Mouse (Mus musculus) G1E-ER4 (cell line): ENCODE data around the gene Wnt5a. TPM values are rescaled to one million over a fixed set of nuclear protein-coding genes. Genes with fewer than 3 reads are reported as not detected.

Source experiments
- GATA1 ChIP-seq: IDR thresholded peaks from one replicate; pipeline ENCODE4 v1.8.0; 2012; ENCODE audit warnings: low read length, inconsistent platforms
- polyA plus RNA-seq: library from polyadenylated mRNA; stranded (reverse); fragments of >175 nt; gene quantifications from 2 replicates; pipeline ENCODE4 v1.2.3, GENCODE M21; 2012

Gene Wnt5a
- polyA plus RNA-seq, 1 experiment, result not detected

GRCm38 (mm10) chr14:28521106-28521505 is 16.6 kb downstream of the Wnt5a start:
- no peak for TF ChIP-seq GATA1

DNA sequence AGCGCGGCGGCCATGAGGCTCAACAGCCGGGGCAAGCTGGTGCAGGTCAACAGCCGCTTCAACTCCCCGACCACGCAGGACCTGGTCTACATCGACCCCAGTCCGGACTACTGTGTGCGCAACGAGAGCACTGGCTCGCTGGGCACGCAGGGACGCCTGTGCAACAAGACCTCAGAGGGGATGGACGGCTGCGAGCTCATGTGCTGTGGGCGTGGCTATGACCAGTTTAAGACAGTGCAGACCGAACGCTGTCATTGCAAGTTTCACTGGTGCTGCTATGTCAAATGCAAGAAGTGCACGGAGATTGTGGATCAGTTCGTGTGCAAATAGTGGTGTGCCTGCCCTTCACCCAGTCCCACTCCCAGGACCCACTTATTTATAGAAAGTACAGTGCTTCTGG is 18.1 kb downstream of the Wnt5a start:
- TF ChIP-seq GATA1, result no peak

DNA sequence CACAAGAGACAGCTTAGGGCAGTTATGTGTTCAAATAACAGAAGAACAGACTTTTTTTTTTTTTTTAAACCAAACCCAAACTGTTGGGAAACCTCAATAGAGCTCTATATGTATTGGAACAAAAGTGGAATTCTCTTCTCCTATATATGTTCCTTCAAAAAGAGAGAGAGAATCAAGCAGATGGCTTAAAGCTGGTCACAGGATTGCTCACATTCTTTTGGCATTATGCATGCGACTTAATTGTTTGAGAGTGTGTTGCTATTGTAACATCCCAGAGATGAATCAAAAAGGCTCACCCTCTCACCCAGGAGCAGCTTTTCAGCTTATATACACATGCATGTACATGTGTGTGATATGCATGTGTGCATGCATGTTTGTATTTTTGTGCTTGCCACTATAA is 21.0 kb downstream of the Wnt5a start:
- TF ChIP-seq GATA1, result no peak

DNA sequence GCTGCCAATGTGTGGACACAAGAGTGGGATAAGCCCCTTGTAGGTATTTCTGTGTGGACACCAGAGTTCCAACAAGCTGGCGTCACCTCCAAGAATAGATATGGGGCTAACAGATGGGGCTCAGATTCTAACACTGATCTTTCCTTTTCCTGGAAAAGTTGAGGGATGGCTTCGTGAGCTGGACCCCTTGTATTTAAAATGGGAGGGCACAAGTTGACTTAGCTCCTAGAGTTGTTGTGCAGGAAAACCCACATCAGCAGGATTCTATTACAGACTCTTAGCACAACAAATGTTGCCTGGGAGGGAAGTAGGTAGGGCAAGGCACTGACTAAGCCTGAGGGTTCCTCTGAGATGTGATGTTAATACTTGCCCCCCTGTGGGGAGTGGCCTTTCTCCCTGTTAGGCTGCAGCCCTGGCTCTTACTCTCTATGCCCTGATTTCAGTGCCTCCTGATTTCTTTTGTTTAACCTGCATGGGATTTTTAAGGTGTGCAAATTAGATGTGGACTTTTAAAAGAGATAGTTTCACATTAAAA is 23.7 kb downstream of the Wnt5a start:
- TF ChIP-seq GATA1, result no peak

GRCm38 (mm10) chr14:28531531-28531930 is 27.0 kb downstream of the Wnt5a start:
- TF ChIP-seq GATA1, result no peak

GRCm38 (mm10) chr14:28532943-28533342 is 28.4 kb downstream of the Wnt5a start:
- no peak for TF ChIP-seq GATA1

- no peak for TF ChIP-seq GATA1
Observed at GRCm38 (mm10) chr14:28533876-28534275, 29.3 kb downstream of the Wnt5a start.

- TF ChIP-seq GATA1, result no peak
Observed at GRCm38 (mm10) chr14:28535814-28536213, 31.3 kb downstream of the Wnt5a start.

- TF ChIP-seq GATA1, result no peak
Observed at GRCm38 (mm10) chr14:28539577-28539976, 35.0 kb downstream of the Wnt5a start.

DNA sequence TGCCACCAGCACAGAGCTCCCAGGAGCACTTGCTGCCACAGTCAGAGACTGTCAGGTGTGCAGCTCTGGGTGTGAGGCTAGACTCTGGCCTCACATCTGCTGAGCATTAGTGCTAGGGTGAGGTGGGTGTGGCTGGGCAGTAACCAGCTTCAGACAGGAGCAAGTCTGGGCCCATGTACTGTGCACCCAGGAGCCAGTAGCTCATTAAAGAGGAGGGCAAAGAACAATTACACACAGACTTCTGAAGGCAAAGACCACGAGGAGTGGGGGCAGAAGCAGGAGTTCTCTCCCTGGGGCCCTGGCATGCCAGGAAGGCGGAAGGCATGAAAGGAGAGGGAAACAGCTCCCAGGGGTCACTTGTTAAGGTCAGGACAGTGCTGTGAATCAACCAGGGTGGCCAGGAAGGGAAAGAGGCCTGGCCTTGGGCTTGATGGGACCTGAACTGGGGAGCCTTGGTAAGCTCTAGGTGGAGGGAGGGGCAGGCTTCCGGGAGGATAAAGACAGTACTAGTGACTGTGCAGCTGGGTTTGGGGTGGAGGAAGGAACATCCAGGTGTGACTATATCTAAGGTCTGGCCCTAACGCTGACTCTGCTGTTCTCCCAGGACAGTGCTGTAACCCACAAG is 37.7 kb downstream of the Wnt5a start:
- TF ChIP-seq GATA1, result no peak

- no peak for TF ChIP-seq GATA1
Observed at GRCm38 (mm10) chr14:28561861-28562260, 57.3 kb downstream of the Wnt5a start.
